Mouse (Mus musculus): ENCODE data around the gene Hoxd8. TPM values are rescaled to one million over a fixed set of nuclear protein-coding genes. Genes with fewer than 3 reads are reported as not detected.

The Hoxd8 gene
- total and polyA plus RNA-seq, 2 experiments: 0.06 TPM; not detected in 1

DNA sequence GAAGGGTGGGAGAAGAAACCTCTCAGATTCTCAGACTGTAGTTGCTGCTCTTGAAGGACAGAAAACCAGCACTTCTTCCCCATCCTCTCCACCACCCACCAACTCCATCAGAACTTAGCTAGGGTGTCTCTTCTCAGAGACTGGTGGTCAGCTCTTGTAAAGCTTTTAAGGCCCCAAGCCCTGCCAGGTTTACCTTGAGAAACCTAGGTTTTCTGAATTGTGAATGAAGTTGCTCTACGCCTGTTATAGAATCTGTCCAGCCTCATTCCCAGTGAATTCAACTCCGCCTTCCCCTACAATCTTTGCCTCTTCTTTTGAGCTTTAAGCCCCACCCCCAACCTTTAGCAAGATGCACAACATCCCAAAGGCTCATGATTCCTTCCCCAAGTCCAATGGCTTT, 27.3 kb upstream of the Hoxd8 start:
- H3K4me3 ChIP-seq (ENCODE audit: insufficient read depth, low read depth, low read length): no peak overlapping the region
- H3K79me2 ChIP-seq (ENCODE audit: control insufficient read depth, insufficient read depth, low read length): no peaks in the 10 kb centered on the region
- H3K36me3 ChIP-seq (ENCODE audit: control insufficient read depth, insufficient read depth, low read length): no peaks in the 10 kb centered on the region
- no peak for TF ChIP-seq POLR2A (IDR thresholded peaks at IDR 0.05; ENCODE audit: extremely low read depth, insufficient read depth, low read length)
- no peak for TF ChIP-seq CTCF (IDR thresholded peaks at IDR 0.05; ENCODE audit: low read depth, low read length)
- peaks cover 46% of the 10 kb centered on the region for H3K27me3 ChIP-seq (ENCODE audit: control insufficient read depth, insufficient read depth, low read length)
- 21% methylated on average over 2 of the region's 2 CpGs for WGBS
- H3K9ac ChIP-seq (ENCODE audit: low read depth, low read length): no peak overlapping the region
- no peak overlapping the region for H3K27ac ChIP-seq (replicated peaks; ENCODE audit: insufficient read depth, low read depth, low read length)
- H3K4me1 ChIP-seq (ENCODE audit: control insufficient read depth, insufficient read depth, low read length): peaks cover 4% of the 10 kb centered on the region; the same call in 1 of the 2 replicates
- DNase-seq (ENCODE audit: extremely low read depth, low read depth, low spot score): no peak

DNA sequence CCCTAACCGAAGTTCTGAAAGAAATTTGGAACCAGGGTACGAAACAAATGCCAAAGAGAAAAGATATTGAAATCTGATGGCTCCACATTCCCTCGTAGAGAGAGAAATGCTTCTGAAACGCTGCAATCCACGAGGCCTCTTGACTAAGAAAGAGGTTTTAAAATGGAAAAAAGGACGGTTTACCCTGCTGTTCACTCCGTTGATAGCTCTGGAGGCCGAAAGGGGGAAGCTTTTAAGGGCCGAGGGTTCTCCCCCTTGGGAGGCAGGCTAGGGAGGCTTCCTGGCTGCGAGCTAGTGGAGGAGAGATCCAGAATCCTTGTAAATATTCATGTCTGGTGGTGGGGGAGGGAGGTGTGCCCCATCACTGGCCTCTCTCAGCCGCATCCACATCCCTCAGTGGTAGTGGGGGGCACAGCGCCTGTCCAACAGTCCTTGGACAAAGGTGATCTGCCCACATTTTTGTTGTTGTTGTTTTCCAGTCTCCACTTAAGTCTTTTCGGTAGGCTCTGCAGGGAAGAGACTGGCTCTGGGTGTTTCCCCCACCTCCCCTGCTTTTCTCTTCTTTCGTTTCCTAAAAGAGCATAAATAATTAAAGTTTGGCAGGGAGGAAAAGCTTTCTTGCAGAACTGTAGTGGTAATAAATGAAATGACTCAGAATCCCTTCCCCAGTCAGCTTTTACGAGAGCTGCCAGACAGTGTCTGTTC, 25.4 kb upstream of the Hoxd8 start, which contains the start of gene Hoxd11:
Gene Hoxd11, plus strand, starts transcription at position 667 of the 705 bp plus-strand sequence.
- H3K27ac ChIP-seq (replicated peaks; ENCODE audit: insufficient read depth, low read depth, low read length): no peak within 1 kb of the TSS
- no peak for DNase-seq (ENCODE audit: extremely low read depth, low read depth, low spot score)
- 4% methylated on average over 15 of the region's 15 CpGs for WGBS
- no peaks in the 10 kb centered on the region; the same call in 1 of the 2 replicates for H3K4me1 ChIP-seq (ENCODE audit: control insufficient read depth, insufficient read depth, low read length)
- H3K4me3 ChIP-seq (ENCODE audit: insufficient read depth, low read depth, low read length): no peak within 1 kb of the TSS
- H3K79me2 ChIP-seq (ENCODE audit: control insufficient read depth, insufficient read depth, low read length): no peaks in the 10 kb centered on the region
- no peaks in the 10 kb centered on the region for H3K36me3 ChIP-seq (ENCODE audit: control insufficient read depth, insufficient read depth, low read length)
- TF ChIP-seq CTCF (IDR thresholded peaks at IDR 0.05; ENCODE audit: low read depth, low read length) (no peak), POLR2A (IDR thresholded peaks at IDR 0.05; ENCODE audit: extremely low read depth, insufficient read depth, low read length) (no peak)
- peaks cover 48% of the 10 kb centered on the region for H3K27me3 ChIP-seq (ENCODE audit: control insufficient read depth, insufficient read depth, low read length)
- no peak within 1 kb of the TSS for H3K9ac ChIP-seq (ENCODE audit: low read depth, low read length)

DNA sequence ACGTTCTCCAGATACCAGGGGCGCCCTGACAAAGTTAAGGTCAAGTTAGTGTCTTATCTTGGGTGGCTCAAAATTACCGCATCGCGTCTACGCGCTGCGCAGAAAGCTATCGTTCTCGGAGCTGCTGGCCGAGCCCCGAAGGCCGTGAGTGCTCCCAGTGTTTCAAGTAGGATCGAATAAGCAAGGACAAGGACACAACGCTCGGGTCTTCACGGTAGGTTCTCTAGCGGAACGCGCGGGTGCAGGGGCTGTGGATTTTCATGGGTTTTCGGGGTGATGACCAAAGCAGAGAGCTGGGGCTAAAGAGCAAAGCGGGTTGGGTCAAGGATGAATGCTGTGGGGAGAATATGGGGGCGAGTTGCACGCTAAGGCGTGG, 24.8 kb upstream of the Hoxd8 start:
- Histone ChIP-seq H3K27me3 (ENCODE audit: control insufficient read depth, insufficient read depth, low read length) (peaks cover 50% of the 10 kb centered on the region), H3K4me1 (ENCODE audit: control insufficient read depth, insufficient read depth, low read length) (no peaks in the 10 kb centered on the region; the same call in 1 of the 2 replicates), H3K36me3 (ENCODE audit: control insufficient read depth, insufficient read depth, low read length) (no peaks in the 10 kb centered on the region), H3K4me3 (ENCODE audit: insufficient read depth, low read depth, low read length) (no peak overlapping the region), H3K79me2 (ENCODE audit: control insufficient read depth, insufficient read depth, low read length) (no peaks in the 10 kb centered on the region), H3K9ac (ENCODE audit: low read depth, low read length) (no peak overlapping the region), H3K27ac (replicated peaks; ENCODE audit: insufficient read depth, low read depth, low read length) (no peak overlapping the region)
- TF ChIP-seq CTCF (IDR thresholded peaks at IDR 0.05; ENCODE audit: low read depth, low read length) (no peak), POLR2A (IDR thresholded peaks at IDR 0.05; ENCODE audit: extremely low read depth, insufficient read depth, low read length) (no peak)
- DNase-seq (ENCODE audit: extremely low read depth, low read depth, low spot score): no peak
- WGBS: 4% methylated on average over 26 of the region's 26 CpGs

DNA sequence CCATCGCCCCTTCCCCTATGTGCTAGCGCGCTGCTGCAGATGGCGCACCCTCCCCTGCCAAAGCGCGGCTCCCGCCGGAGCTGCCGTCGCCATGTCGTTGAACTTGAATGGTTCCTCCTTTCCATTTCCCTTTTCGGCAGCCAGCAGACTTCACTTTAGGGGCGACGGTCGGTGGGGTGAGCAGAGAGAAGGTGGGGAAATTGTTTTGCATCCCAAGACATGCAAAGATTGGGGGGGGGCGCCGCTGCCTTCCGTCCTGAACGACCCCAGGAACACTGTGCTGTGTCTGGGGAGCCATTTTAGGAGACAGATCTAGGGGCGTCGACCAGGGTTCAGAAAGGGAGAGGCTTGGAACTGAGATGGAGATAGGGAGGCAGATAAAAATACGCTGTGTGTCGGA, 24.4 kb upstream of the Hoxd8 start:
- H3K4me1 ChIP-seq (ENCODE audit: control insufficient read depth, insufficient read depth, low read length): no peaks in the 10 kb centered on the region; the same call in 1 of the 2 replicates
- H3K27me3 ChIP-seq (ENCODE audit: control insufficient read depth, insufficient read depth, low read length): peaks cover 49% of the 10 kb centered on the region
- no peak overlapping the region for H3K4me3 ChIP-seq (ENCODE audit: insufficient read depth, low read depth, low read length)
- DNase-seq (ENCODE audit: extremely low read depth, low read depth, low spot score): no peak
- H3K27ac ChIP-seq (replicated peaks; ENCODE audit: insufficient read depth, low read depth, low read length): no peak overlapping the region
- no peaks in the 10 kb centered on the region for H3K36me3 ChIP-seq (ENCODE audit: control insufficient read depth, insufficient read depth, low read length)
- WGBS: 3% methylated on average over 23 of the region's 23 CpGs
- H3K9ac ChIP-seq (ENCODE audit: low read depth, low read length): no peak overlapping the region
- TF ChIP-seq CTCF (IDR thresholded peaks at IDR 0.05; ENCODE audit: low read depth, low read length) (no peak), POLR2A (IDR thresholded peaks at IDR 0.05; ENCODE audit: extremely low read depth, insufficient read depth, low read length) (no peak)
- no peaks in the 10 kb centered on the region for H3K79me2 ChIP-seq (ENCODE audit: control insufficient read depth, insufficient read depth, low read length)

DNA sequence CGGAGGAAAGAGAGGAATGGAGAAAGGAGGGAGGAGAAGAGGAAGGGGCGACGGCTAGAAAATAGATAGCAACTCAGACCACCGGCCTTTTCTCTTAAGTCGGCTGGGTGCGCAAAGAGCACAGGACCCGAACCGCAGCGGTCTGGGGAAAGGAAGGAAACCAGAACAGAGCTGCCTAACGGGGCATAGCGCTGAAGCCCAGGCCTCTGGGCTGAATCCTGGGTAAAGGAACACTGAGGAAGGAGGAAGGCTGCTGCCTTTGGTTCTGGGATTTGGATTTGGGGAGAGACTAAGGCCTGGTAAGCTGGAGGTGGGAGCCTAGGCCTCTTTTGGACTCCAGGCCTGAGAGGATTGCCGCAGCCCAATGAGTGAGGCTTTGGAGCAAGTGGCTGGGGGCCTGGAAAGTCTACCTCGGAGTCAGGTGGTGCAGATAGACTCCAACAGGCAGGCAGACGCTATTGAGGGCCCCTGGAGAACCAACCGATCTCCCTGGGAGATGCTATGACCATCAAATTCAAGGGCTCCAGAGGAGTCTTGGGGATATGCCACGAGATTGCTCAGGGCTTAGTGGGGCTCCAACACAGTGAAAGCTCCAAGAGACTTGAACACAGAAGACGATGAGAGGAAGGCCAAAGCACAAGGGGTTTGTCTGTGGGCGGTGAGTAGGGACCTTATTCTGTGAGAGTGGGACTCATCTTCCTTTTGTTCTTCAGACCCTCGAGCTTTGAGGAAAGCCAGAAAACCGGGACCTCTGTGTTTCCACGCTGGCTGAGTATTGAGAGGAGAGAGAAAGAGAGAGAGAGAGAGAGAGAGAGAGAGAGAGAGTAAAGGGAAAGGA, 23.6 kb upstream of the Hoxd8 start:
- no peaks in the 10 kb centered on the region for H3K79me2 ChIP-seq (ENCODE audit: control insufficient read depth, insufficient read depth, low read length)
- no peaks in the 10 kb centered on the region; the same call in 1 of the 2 replicates for H3K4me1 ChIP-seq (ENCODE audit: control insufficient read depth, insufficient read depth, low read length)
- no peaks in the 10 kb centered on the region for H3K36me3 ChIP-seq (ENCODE audit: control insufficient read depth, insufficient read depth, low read length)
- no peak for DNase-seq (ENCODE audit: extremely low read depth, low read depth, low spot score)
- H3K27ac ChIP-seq (replicated peaks; ENCODE audit: insufficient read depth, low read depth, low read length): no peak overlapping the region
- no peak overlapping the region for H3K9ac ChIP-seq (ENCODE audit: low read depth, low read length)
- no peak overlapping the region for H3K4me3 ChIP-seq (ENCODE audit: insufficient read depth, low read depth, low read length)
- WGBS: 4% methylated on average over 21 of the region's 21 CpGs
- peaks cover 48% of the 10 kb centered on the region for H3K27me3 ChIP-seq (ENCODE audit: control insufficient read depth, insufficient read depth, low read length)
- TF ChIP-seq POLR2A (IDR thresholded peaks at IDR 0.05; ENCODE audit: extremely low read depth, insufficient read depth, low read length) (no peak), CTCF (IDR thresholded peaks at IDR 0.05; ENCODE audit: low read depth, low read length) (no peak)

Data from liver, adult 2 months (tissue).